In genomic region chr1:65340240-65340639, GRCm38 (mm10) we compare ENCODE assay signal across 26 mouse cellular contexts. TPM values are rescaled to one million over a fixed set of nuclear protein-coding genes. Genes with fewer than 3 reads are reported as not detected.
A peak's percentile ranks its signal among the peaks of the same experiment; 100 is the strongest.
DNase-seq lines count a peak whose midpoint lies in the region; ATAC-seq and TF ChIP-seq lines count a peak whose summit lies in the region.
"Had no signal": no experiment of that assay in that cellular context is flagged by ENCODE, and none has a peak within 500 bp of the region (broad histone marks: within the 10 kb centered on the region; RNA-seq: fewer than 3 reads in every experiment).

No protein-coding gene starts in this region.

- H3K4me3 ChIP-seq in forebrain, embryonic 15.5 days: no peak overlapping the region
- H3K4me3 ChIP-seq in forebrain, postnatal 0 days (ENCODE audit: low read depth, low read length): no peak overlapping the region
- no peak overlapping the region for H3K4me3 ChIP-seq in midbrain, embryonic 12.5 days
- H3K4me3 ChIP-seq in midbrain, embryonic 15.5 days: no peak overlapping the region
- H3K4me3 ChIP-seq in hindbrain, embryonic 12.5 days: no peak overlapping the region
- H3K4me3 ChIP-seq: heart, embryonic 10.5 days; intestine, embryonic 15.5 days; limb, embryonic 15.5 days; megakaryocyte, embryonic 14.5 days; neural tube, embryonic 12.5 days had no signal

- H3K27ac ChIP-seq in forebrain, embryonic 15.5 days (replicated peaks): no peak overlapping the region
- H3K27ac ChIP-seq in forebrain, postnatal 0 days (ENCODE audit: low read depth, low read length): no peak overlapping the region
- no peak overlapping the region for H3K27ac ChIP-seq in midbrain, embryonic 12.5 days (replicated peaks)
- no peak overlapping the region for H3K27ac ChIP-seq in midbrain, embryonic 15.5 days
- no peak overlapping the region for H3K27ac ChIP-seq in hindbrain, embryonic 12.5 days
- H3K27ac ChIP-seq: heart, embryonic 10.5 days; intestine, embryonic 15.5 days; limb, embryonic 15.5 days; liver, embryonic 14.5 days; neural tube, embryonic 12.5 days had no signal

- ATAC-seq in forebrain, embryonic 15.5 days (replicated peaks): peak; percentile 58; the same call in 1 of the 2 replicates
- no peak for ATAC-seq in forebrain, postnatal 0 days
- peak; percentile 52 for ATAC-seq in midbrain, embryonic 12.5 days (ENCODE audit: low FRiP score, low read depth)
- ATAC-seq in midbrain, embryonic 15.5 days (replicated peaks): no peak
- ATAC-seq in hindbrain, embryonic 12.5 days (ENCODE audit: low FRiP score): peak; percentile 66
- ATAC-seq: CD4-positive, CD25-positive, alpha-beta regulatory T cell, adult 4 months; intestine, embryonic 15.5 days had no signal

- H3K4me1 ChIP-seq in forebrain, embryonic 15.5 days: no peaks in the 10 kb centered on the region
- H3K4me1 ChIP-seq in forebrain, postnatal 0 days (ENCODE audit: insufficient read depth): no peaks in the 10 kb centered on the region
- no peaks in the 10 kb centered on the region for H3K4me1 ChIP-seq in midbrain, embryonic 12.5 days
- H3K4me1 ChIP-seq in midbrain, embryonic 15.5 days: no peaks in the 10 kb centered on the region
- no peaks in the 10 kb centered on the region for H3K4me1 ChIP-seq in hindbrain, embryonic 12.5 days
- H3K4me1 ChIP-seq: heart, embryonic 10.5 days; intestine, embryonic 15.5 days; limb, embryonic 15.5 days; megakaryocyte, embryonic 14.5 days; neural tube, embryonic 12.5 days had no signal

- TF ChIP-seq CTCF in forebrain, postnatal 0 days (IDR thresholded peaks at IDR 0.05; ENCODE audit: low read depth): no peak

- DNase-seq in forebrain, postnatal 0 days: no peak
- peak; percentile 32 for DNase-seq in retina, embryonic 14.5 days (ENCODE audit: low spot score)
- no peak for DNase-seq in Muller cell, postnatal 12 days (ENCODE audit: inconsistent ontology term)
- DNase-seq: adrenal gland, postnatal 25 days; cerebellum, adult 9-10 months; gastrocnemius, postnatal 10 days; left cerebral cortex, postnatal 4 days; lung, embryonic 14.5 days; thymus, adult 18-20 months; thymus, postnatal 4 days had no signal

- H3K27me3 ChIP-seq in forebrain, embryonic 15.5 days: no peaks in the 10 kb centered on the region
- H3K27me3 ChIP-seq in forebrain, postnatal 0 days (ENCODE audit: insufficient read depth, low read length): no peaks in the 10 kb centered on the region
- H3K27me3 ChIP-seq in midbrain, embryonic 12.5 days: no peaks in the 10 kb centered on the region
- H3K27me3 ChIP-seq in midbrain, embryonic 15.5 days (replicated peaks): no peaks in the 10 kb centered on the region
- H3K27me3 ChIP-seq in hindbrain, embryonic 12.5 days: no peaks in the 10 kb centered on the region
- H3K27me3 ChIP-seq: intestine, embryonic 15.5 days; limb, embryonic 15.5 days; megakaryocyte, embryonic 14.5 days; neural tube, embryonic 12.5 days had no signal

- no peak overlapping the region for H3K4me2 ChIP-seq in forebrain, embryonic 15.5 days (replicated peaks)
- no peak overlapping the region for H3K4me2 ChIP-seq in forebrain, postnatal 0 days (ENCODE audit: low read depth)
- no peak overlapping the region for H3K4me2 ChIP-seq in midbrain, embryonic 12.5 days (replicated peaks)
- H3K4me2 ChIP-seq in midbrain, embryonic 15.5 days: no peak overlapping the region
- H3K4me2 ChIP-seq in hindbrain, embryonic 12.5 days (replicated peaks): no peak overlapping the region
- H3K4me2 ChIP-seq: intestine, embryonic 15.5 days; limb, embryonic 15.5 days; lung, embryonic 14.5 days; neural tube, embryonic 12.5 days had no signal

- no peaks in the 10 kb centered on the region for H3K9me3 ChIP-seq in forebrain, embryonic 15.5 days
- no peaks in the 10 kb centered on the region for H3K9me3 ChIP-seq in forebrain, postnatal 0 days (ENCODE audit: low read length)
- H3K9me3 ChIP-seq in midbrain, embryonic 12.5 days: no peaks in the 10 kb centered on the region
- no peaks in the 10 kb centered on the region for H3K9me3 ChIP-seq in midbrain, embryonic 15.5 days
- H3K9me3 ChIP-seq in hindbrain, embryonic 12.5 days (replicated peaks): no peaks in the 10 kb centered on the region
- H3K9me3 ChIP-seq: heart, embryonic 10.5 days; intestine, embryonic 15.5 days; limb, embryonic 15.5 days; megakaryocyte, embryonic 14.5 days; neural tube, embryonic 12.5 days had no signal

- no peaks in the 10 kb centered on the region for H3K36me3 ChIP-seq in forebrain, embryonic 15.5 days
- H3K36me3 ChIP-seq in forebrain, postnatal 0 days (ENCODE audit: insufficient read depth): no peaks in the 10 kb centered on the region
- no peaks in the 10 kb centered on the region for H3K36me3 ChIP-seq in midbrain, embryonic 12.5 days
- no peaks in the 10 kb centered on the region for H3K36me3 ChIP-seq in midbrain, embryonic 15.5 days (replicated peaks)
- H3K36me3 ChIP-seq in hindbrain, embryonic 12.5 days: no peaks in the 10 kb centered on the region
- H3K36me3 ChIP-seq: heart, embryonic 10.5 days; intestine, embryonic 15.5 days; limb, embryonic 15.5 days; neural tube, embryonic 12.5 days had no signal

- WGBS in forebrain, embryonic 15.5 days: 50% methylated on average over 2 of the region's 2 CpGs
- 60% methylated on average over 2 of the region's 2 CpGs for WGBS in forebrain, postnatal 0 days
- 61% methylated on average over 2 of the region's 2 CpGs for WGBS in midbrain, embryonic 12.5 days
- WGBS in midbrain, embryonic 15.5 days: 38% methylated on average over 2 of the region's 2 CpGs
- WGBS in hindbrain, embryonic 12.5 days: 53% methylated on average over 2 of the region's 2 CpGs

- H3K9ac ChIP-seq in forebrain, embryonic 15.5 days (replicated peaks): no peak overlapping the region
- H3K9ac ChIP-seq in forebrain, postnatal 0 days: no peak overlapping the region
- H3K9ac ChIP-seq in midbrain, embryonic 12.5 days (replicated peaks): no peak overlapping the region
- H3K9ac ChIP-seq in midbrain, embryonic 15.5 days: no peak overlapping the region
- H3K9ac ChIP-seq in hindbrain, embryonic 12.5 days: no peak overlapping the region
- H3K9ac ChIP-seq: intestine, embryonic 15.5 days; limb, embryonic 15.5 days; liver, embryonic 14.5 days; lung, embryonic 14.5 days; neural tube, embryonic 12.5 days had no signal

RNA-seq across cellular contexts. Expression of gene Pth2r, which starts 58.4 kb away (rescaled TPM):
- polyA plus RNA-seq in forebrain, embryonic 15.5 days (2015; fragmentation: Nextera tagmentation; extraction: Ambion mirVana): 1.3 TPM in 2 replicates
- total RNA-seq in forebrain, postnatal 0 days (2014; rRNA removed): 2.6 and 3.4 TPM in 2 replicates
- polyA plus RNA-seq in forebrain, postnatal 0 days (2015; fragmentation: Nextera tagmentation; extraction: Ambion mirVana): 1.5 and 2.6 TPM in 2 replicates
- polyA plus RNA-seq in midbrain, embryonic 12.5 days (2016; fragmentation: Nextera tagmentation; extraction: Ambion mirVana): 0.19 and 0.21 TPM in 2 replicates
- polyA plus RNA-seq in midbrain, embryonic 15.5 days (2015; fragmentation: Nextera tagmentation; extraction: Ambion mirVana): 1.2 and 1.4 TPM in 2 replicates
- polyA plus RNA-seq in hindbrain, embryonic 12.5 days (2016; fragmentation: Nextera tagmentation; extraction: Ambion mirVana): 1.0 and 1.5 TPM in 2 replicates
- total RNA-seq: adrenal gland, postnatal 25 days; gastrocnemius, postnatal 10 days; granulocyte monocyte progenitor cell, adult 5-6 weeks; hematopoietic stem cell, adult 5-6 weeks had no signal
- polyA plus RNA-seq: CD4-positive, CD25-positive, alpha-beta regulatory T cell, adult 4 months; heart, embryonic 10.5 days; heart, embryonic 16.5 days; intestine, embryonic 15.5 days; kidney, embryonic 14.5 days; liver, embryonic 14.5 days; lung, embryonic 14.5 days; stomach, embryonic 16.5 days had no signal

Comparison
In these comparisons a context has a peak if more than half of its experiments do, and no peak if none do; other contexts are left out.
1. ATAC-seq: peak in forebrain, embryonic 15.5 days (single experiment), midbrain, embryonic 12.5 days (single experiment) and hindbrain, embryonic 12.5 days (single experiment); none in forebrain, postnatal 0 days (single experiment) and midbrain, embryonic 15.5 days (single experiment).